Mouse (Mus musculus) lung, embryonic 14.5 days (tissue): ENCODE measurements around the gene Dnajc22. TPM values are rescaled to one million over a fixed set of nuclear protein-coding genes. Genes with fewer than 3 reads are reported as not detected.
A peak's percentile ranks its signal among the peaks of the same experiment; 100 is the strongest.

Experiments
- ATAC-seq: fragments of 200-750 bp; cut with Nextera tagmentation; 2 replicates; pipeline ENCODE4 v1.8.0; 2017; ENCODE audit warnings: mild to moderate bottlenecking, moderate TSS enrichment, moderate library complexity; ENCODE audit not compliant: insufficient read depth
- DNase-seq: peaks from one replicate; pipeline ENCODE4 v3.0.0-alpha.2; 2015
- H3K27ac ChIP-seq: fragments of 300-500 bp; sonication (generic); 2 replicates; pipeline ENCODE4 v1.5.1; 2014; ENCODE audit warnings: low read depth, mild to moderate bottlenecking, moderate library complexity
- H3K27me3 ChIP-seq: fragments of 300-500 bp; sonication (generic); 2 replicates; pipeline ENCODE4 v1.6.1; 2014; ENCODE audit warnings: low read length, control low read depth; ENCODE audit not compliant: insufficient read depth
- H3K36me3 ChIP-seq: fragments of 300-500 bp; sonication (generic); 2 replicates; pipeline ENCODE4 v1.6.1; 2014; ENCODE audit warnings: control low read depth; ENCODE audit not compliant: insufficient read depth
- H3K4me1 ChIP-seq: fragments of 300-500 bp; sonication (generic); 2 replicates; pipeline ENCODE4 v1.6.1; 2014; ENCODE audit warnings: antibody characterized with exemption, control low read depth; ENCODE audit not compliant: insufficient read depth
- H3K4me2 ChIP-seq: fragments of 300-500 bp; sonication (generic); 2 replicates; pipeline ENCODE4 v1.6.1; 2014; ENCODE audit warnings: mild to moderate bottlenecking
- H3K4me3 ChIP-seq: fragments of 300-500 bp; sonication (generic); 2 replicates; pipeline ENCODE4 v1.5.1; 2014; ENCODE audit warnings: low read depth, low read length
- H3K9ac ChIP-seq: fragments of 300-500 bp; sonication (generic); 2 replicates; pipeline ENCODE4 v1.6.1; 2014
- H3K9me3 ChIP-seq: fragments of 300-500 bp; sonication (generic); 2 replicates; pipeline ENCODE4 v1.6.1; 2016; ENCODE audit warnings: low read depth, low read length, control low read depth
- CTCF ChIP-seq: IDR thresholded peaks from 2 replicates; pipeline ENCODE4 v1.5.1; 2016; ENCODE audit warnings: antibody characterized with exemption, low read depth
- whole genome bisulfite sequencing: fragments of 180-500 bp; shearing (Covaris S2); extraction: QIAGEN DNeasy Blood & Tissue Kit; methylation state at CpG from one replicate; pipeline ENCODE4 v1.1.7; 2014; 5-methylcytosine and 5-hydroxymethylcytosine counted together
- polyA plus RNA-seq: library from polyadenylated mRNA; unstranded; fragments of >200 nt; fragmentation: Nextera tagmentation; extraction: Ambion mirVana; gene quantifications from 2 replicates; pipeline ENCODE4 v1.2.1, GENCODE M21; 2014

The Dnajc22 gene
- polyA plus RNA-seq, 1 experiment from 2014 or later, result 0.42 TPM

DNA sequence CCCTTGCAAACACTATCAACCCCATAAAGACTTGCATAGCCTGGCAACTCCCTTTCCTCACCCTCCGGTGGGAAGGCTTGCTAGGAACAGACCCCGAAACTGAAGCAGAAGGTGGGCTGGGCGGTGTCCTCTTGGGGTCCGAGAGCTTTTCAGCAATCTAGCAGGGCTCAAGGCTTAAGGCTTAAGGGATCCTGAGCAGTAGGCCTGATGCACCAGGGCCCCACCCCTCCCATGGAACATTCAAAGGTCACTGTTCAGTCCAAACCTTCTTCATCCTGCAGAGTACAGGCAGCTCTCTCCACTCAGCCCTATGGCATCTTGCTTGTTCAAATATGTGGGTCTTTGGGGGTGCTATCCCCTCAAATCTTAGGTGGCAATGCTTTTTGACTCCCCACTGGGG is 7.0 kb upstream of the Dnajc22 start:
- H3K4me3 ChIP-seq, result no peak overlapping the region
- H3K4me2 ChIP-seq, result no peak overlapping the region
- TF ChIP-seq CTCF, result no peak
- peaks cover 73% of the 10 kb centered on the region for H3K27me3 ChIP-seq
- H3K27ac ChIP-seq, result no peak overlapping the region
- H3K4me1 ChIP-seq, result no peaks in the 10 kb centered on the region
- WGBS, result 79% methylated on average over 4 of the region's 4 CpGs
- no peak overlapping the region for H3K9ac ChIP-seq
- no peaks in the 10 kb centered on the region for H3K9me3 ChIP-seq
- DNase-seq (no peak), ATAC-seq (no peak)
- H3K36me3 ChIP-seq, result peaks cover 22% of the 10 kb centered on the region

DNA sequence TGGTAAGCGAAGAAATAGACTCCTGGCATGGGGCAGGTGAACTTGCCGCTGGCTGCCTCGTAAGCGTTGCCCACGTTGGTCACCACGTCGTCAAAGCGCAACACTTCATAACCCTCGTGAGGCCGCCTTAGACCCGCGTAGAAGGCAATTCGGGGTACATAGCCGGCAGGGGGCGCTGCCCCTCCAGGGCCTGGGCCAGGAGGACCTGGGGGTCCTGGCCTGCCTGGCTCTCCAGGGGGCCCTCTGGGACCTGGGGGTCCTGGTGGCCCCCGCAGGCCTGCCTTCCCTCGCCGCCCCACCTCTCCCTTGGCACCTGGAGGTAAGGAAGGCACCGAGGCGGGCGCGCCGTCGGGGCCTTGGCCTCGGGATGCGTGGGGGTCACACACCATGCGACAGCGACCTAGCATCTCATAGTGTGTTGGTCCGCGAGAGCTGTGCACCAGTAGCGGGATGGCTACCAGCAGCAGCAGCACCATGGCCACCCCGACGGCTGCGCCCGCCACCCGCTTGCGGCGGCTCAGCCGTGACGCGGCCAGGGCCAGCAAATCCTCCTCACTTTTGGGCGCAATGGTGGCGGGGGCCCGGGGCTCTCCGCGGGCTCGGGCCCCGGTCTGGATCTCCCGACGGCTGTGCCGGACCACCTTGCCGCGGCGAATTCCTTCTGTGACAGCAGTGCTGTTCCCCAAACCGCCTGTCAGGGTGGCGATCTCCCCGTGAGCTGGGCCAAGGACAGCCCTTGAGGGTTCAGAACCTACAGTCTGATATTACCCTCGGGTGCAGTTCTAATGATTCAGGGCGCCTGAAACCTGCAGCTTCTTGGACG is 5.5 kb upstream of the Dnajc22 start, which contains the start of gene C1ql4:
Gene C1ql4 (minus strand): TSS at position 565 of the 823 bp plus-strand sequence.
- DNase-seq (peak; percentile 46), ATAC-seq (no peak)
- Histone ChIP-seq H3K4me2 (peak within 1 kb of the TSS; percentile 49), H3K9ac (peak within 1 kb of the TSS; percentile 4), H3K9me3 (no peaks in the 10 kb centered on the region), H3K27ac (no peak within 1 kb of the TSS), H3K36me3 (peaks cover 7% of the 10 kb centered on the region), H3K4me3 (peak within 1 kb of the TSS; percentile 29), H3K4me1 (no peaks in the 10 kb centered on the region), H3K27me3 (peaks cover 87% of the 10 kb centered on the region)
- TF ChIP-seq CTCF, result peak; percentile 60
- WGBS, result 8% methylated on average over 60 of the region's 60 CpGs

DNA sequence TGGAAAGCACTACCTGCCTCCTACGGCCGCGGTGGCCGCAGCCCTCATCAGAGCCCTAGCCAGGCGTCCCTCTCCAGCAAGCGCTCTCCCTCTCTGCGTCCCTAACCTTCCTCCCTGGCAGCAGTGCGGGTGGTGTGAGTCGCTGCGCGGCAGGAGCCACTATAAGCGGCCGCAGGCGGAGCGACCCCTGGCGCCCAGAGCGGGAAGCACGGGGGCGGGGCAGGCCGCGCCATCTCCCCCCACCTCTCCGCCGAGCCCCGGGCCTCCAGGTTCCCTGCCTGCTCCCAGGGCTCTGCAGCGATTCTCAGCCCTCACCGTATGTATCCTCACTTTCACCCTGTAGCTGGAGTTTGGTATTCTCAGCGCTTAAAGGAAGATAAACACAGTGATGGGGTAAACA is 4.7 kb upstream of the Dnajc22 start:
- peak; percentile 73 for TF ChIP-seq CTCF
- H3K27me3 ChIP-seq, result peaks cover 96% of the 10 kb centered on the region
- DNase-seq (peak; percentile 89), ATAC-seq (peak; percentile 69)
- H3K9ac ChIP-seq, result peak overlapping the region; percentile 4
- H3K36me3 ChIP-seq, result no peaks in the 10 kb centered on the region
- H3K4me3 ChIP-seq, result peak overlapping the region; percentile 29
- no peaks in the 10 kb centered on the region for H3K9me3 ChIP-seq
- no peak overlapping the region for H3K27ac ChIP-seq
- H3K4me1 ChIP-seq, result no peaks in the 10 kb centered on the region
- peak overlapping the region; percentile 49 for H3K4me2 ChIP-seq
- WGBS, result under 1% methylated on average over 26 of the region's 27 CpGs

DNA sequence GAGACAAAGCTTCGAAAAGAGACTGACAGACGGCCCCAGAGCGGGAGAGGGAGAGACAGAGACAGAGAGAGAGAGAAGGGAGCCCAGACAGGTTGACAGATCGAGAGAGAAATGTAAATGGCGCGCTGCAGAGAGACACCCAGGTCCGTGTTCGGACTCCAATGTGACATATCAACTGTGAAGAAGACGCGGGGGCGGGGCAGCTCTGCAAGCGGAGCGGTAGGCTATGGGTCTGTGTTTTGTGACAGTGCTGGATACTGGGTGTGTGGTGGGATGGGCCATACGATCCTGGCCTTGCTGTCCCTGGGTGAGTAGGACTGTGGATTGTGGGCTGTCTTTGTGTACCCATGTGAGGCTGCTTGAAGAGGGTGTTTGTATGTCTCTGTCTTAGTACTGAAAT is 3.9 kb upstream of the Dnajc22 start:
- no peak for DNase-seq
- no peak for ATAC-seq
- H3K4me3 ChIP-seq, result peak overlapping the region; percentile 6; the same call in 1 of the 2 replicates

DNA sequence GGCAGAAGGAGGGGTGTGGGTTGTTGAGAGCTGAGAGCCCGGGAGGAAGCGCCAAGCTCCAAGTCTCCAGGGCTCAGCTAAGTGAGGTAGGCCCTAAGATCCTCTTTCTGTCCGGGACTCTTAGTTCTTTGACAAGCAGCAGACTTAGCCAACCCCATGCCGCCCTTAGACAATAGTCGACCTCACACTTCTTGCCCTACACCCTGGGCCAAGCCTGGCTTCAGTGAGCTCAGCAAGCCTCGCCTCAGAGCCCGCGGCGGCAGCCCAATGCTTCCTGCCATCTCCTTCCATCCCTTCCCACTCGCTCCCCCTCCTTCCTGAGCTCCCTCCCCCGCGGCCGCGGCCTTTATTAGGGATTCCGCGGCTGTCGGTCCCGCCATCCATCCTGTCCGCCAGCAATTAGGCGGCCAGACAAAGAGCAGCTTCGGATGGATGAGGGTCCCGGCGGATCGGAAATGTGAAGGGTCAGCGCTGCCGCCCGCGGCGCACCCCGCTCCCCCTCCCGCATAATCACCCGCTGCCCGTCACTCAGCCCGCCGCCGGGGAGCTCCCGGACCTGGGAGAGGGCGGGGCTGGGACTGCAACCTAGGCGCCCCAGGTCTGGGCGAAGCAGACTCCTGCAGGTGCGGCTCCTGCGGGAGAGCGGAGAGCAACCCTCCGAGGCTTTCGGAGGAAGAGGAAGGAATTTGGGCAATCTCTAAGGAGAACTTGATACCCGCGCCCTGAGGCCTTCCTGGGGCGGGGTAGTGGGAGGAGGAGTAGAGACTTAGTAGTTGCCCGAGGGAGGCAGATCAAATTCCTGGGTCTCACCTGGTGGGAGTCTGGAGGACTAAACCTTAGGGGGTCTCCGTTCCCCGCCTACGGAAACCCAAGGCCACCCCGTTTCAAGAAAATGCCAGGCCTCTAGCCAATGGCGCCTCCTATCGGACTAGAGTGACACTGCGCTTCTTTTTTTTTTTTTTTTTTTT is 605 bp downstream of the Dnajc22 start:
- WGBS, result 1% methylated on average over 56 of the region's 56 CpGs

More for the DNA sequence above, 3.9 kb upstream of the Dnajc22 start:
- Histone ChIP-seq H3K9ac (no peak overlapping the region), H3K4me2 (peak overlapping the region; percentile 49; the same call in 1 of the 2 replicates), H3K36me3 (no peaks in the 10 kb centered on the region), H3K9me3 (no peaks in the 10 kb centered on the region), H3K27ac (no peak overlapping the region), H3K4me1 (peaks cover 3% of the 10 kb centered on the region; the same call in 1 of the 2 replicates), H3K27me3 (peaks cover 97% of the 10 kb centered on the region)
- 11% methylated on average over 14 of the region's 14 CpGs for WGBS
- no peak for TF ChIP-seq CTCF

DNA sequence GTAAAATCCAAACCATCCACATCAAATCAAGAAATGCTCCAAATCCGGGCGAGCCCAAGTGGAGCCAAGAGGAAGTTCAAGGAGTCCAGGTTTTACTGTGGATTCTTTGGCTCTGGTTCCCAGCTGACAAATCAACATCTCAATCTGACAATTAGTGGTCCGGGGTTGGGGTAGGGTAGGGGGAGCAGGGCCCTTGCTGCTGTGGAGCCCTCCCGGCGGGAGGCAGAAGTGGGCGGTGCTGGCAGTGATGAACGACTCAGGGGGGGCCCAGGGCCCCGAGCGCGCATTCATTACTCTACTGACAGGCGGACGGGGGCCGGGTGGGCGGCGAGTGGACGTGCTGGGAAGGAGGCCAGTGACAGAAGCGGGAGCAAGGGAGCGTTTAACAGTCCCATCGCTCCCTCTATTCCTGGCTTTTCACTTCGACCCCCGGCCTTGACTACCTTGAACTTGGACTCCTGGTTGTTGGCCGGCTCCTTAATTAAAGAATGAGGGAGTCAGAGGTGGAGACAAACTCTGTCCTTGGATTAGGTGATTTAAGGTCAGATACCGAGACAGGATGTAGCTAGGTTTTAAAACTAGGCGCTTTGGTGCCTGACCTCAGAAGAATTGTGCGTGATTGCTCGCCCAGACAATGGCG is 1.8 kb downstream of the Dnajc22 start:
- Histone ChIP-seq H3K4me2 (peak overlapping the region; percentile 16; the same call in 1 of the 2 replicates), H3K27ac (no peak overlapping the region), H3K27me3 (peaks cover 98% of the 10 kb centered on the region), H3K9ac (no peak overlapping the region), H3K9me3 (no peaks in the 10 kb centered on the region), H3K4me1 (peaks cover 3% of the 10 kb centered on the region; the same call in 1 of the 2 replicates), H3K36me3 (no peaks in the 10 kb centered on the region), H3K4me3 (no peak overlapping the region)
- 1% methylated on average over 27 of the region's 27 CpGs for WGBS
- no peak for TF ChIP-seq CTCF
- DNase-seq, result peak; percentile 54
- peak; percentile 16; the same call in 1 of the 2 replicates for ATAC-seq

More for the DNA sequence above, 605 bp downstream of the Dnajc22 start:
- no peaks in the 10 kb centered on the region for H3K36me3 ChIP-seq
- H3K9me3 ChIP-seq, result no peaks in the 10 kb centered on the region
- peaks cover 99% of the 10 kb centered on the region for H3K27me3 ChIP-seq
- TF ChIP-seq CTCF, result peak; percentile 60
- peak overlapping the region; percentile 38 for H3K9ac ChIP-seq
- H3K4me1 ChIP-seq, result peaks cover 3% of the 10 kb centered on the region; the same call in 1 of the 2 replicates
- no peak overlapping the region for H3K27ac ChIP-seq
- H3K4me3 ChIP-seq, result peak overlapping the region; percentile 44
- peak; percentile 21; the same call in 1 of the 2 replicates for ATAC-seq
- H3K4me2 ChIP-seq, result peak overlapping the region; percentile 85
- peak; percentile 56 for DNase-seq
